Mouse (Mus musculus) forebrain, postnatal 0 days (tissue): ENCODE results near the gene Gm10840. TPM values are rescaled to one million over a fixed set of nuclear protein-coding genes. Genes with fewer than 3 reads are reported as not detected.

ENCODE experiments used
- ATAC-seq: fragments of 200-750 bp; cut with Nextera tagmentation; 2 replicates; pipeline ENCODE4 v1.8.0; 2017; ENCODE audit warnings: mild to moderate bottlenecking, moderate library complexity
- DNase-seq: peaks from one replicate; pipeline ENCODE4 v3.0.0-alpha.2; 2015
- H3K27ac ChIP-seq: fragments of 300-500 bp; sonication (generic); 2 replicates; pipeline ENCODE4 v1.5.1; 2014; ENCODE audit warnings: low read depth, mild to moderate bottlenecking, antibody characterized with exemption, low read length, moderate library complexity, mixed read lengths
- H3K27me3 ChIP-seq: fragments of 300-500 bp; sonication (generic); 2 replicates; pipeline ENCODE4 v1.6.1; 2014; ENCODE audit warnings: mild to moderate bottlenecking, low read length, mixed read lengths; ENCODE audit not compliant: insufficient read depth
- H3K36me3 ChIP-seq: fragments of 300-500 bp; sonication (generic); 2 replicates; pipeline ENCODE4 v1.6.1; 2014; ENCODE audit warnings: mild to moderate bottlenecking, moderate library complexity; ENCODE audit not compliant: insufficient read depth
- H3K4me1 ChIP-seq: fragments of 300-500 bp; sonication (generic); 2 replicates; pipeline ENCODE4 v1.6.1; 2014; ENCODE audit warnings: antibody characterized with exemption; ENCODE audit not compliant: insufficient read depth
- H3K4me2 ChIP-seq: fragments of 300-500 bp; sonication (generic); 2 replicates; pipeline ENCODE4 v1.6.1; 2014; ENCODE audit warnings: low read depth, mild to moderate bottlenecking, moderate library complexity
- H3K4me3 ChIP-seq: fragments of 300-500 bp; sonication (generic); 2 replicates; pipeline ENCODE4 v1.5.1; 2014; ENCODE audit warnings: low read depth, low read length, mixed read lengths
- H3K9ac ChIP-seq: fragments of 300-500 bp; sonication (generic); 2 replicates; pipeline ENCODE4 v1.6.1; 2014; ENCODE audit warnings: mild to moderate bottlenecking
- H3K9me3 ChIP-seq: fragments of 300-500 bp; sonication (generic); 2 replicates; pipeline ENCODE4 v1.6.1; 2016; ENCODE audit warnings: low read length
- CTCF ChIP-seq: sonication (generic); IDR thresholded peaks from 2 replicates; pipeline ENCODE4 v1.5.1; 2016; ENCODE audit warnings: antibody characterized with exemption, control low read depth, low read depth
- WGBS: fragments of 180-500 bp; shearing (Covaris S2); extraction: QIAGEN DNeasy Blood & Tissue Kit; methylation state at CpG from one replicate; pipeline ENCODE4 v1.1.7; 2014; 5-methylcytosine and 5-hydroxymethylcytosine counted together
- polyA plus RNA-seq: library from polyadenylated mRNA; unstranded; fragments of >200 nt; fragmentation: Nextera tagmentation; extraction: Ambion mirVana; gene quantifications from 2 replicates; pipeline ENCODE4 v1.2.1, GENCODE M21; 2015
- total RNA-seq: library from RNA; depleted of rRNA; stranded (reverse); fragments of >200 nt; gene quantifications from 2 replicates; pipeline ENCODE4 v1.2.3, GENCODE M21; 2014

The Gm10840 gene
- total and polyA plus RNA-seq, 2 experiments from 2014 or later = 0.67 TPM; not detected in 1

DNA sequence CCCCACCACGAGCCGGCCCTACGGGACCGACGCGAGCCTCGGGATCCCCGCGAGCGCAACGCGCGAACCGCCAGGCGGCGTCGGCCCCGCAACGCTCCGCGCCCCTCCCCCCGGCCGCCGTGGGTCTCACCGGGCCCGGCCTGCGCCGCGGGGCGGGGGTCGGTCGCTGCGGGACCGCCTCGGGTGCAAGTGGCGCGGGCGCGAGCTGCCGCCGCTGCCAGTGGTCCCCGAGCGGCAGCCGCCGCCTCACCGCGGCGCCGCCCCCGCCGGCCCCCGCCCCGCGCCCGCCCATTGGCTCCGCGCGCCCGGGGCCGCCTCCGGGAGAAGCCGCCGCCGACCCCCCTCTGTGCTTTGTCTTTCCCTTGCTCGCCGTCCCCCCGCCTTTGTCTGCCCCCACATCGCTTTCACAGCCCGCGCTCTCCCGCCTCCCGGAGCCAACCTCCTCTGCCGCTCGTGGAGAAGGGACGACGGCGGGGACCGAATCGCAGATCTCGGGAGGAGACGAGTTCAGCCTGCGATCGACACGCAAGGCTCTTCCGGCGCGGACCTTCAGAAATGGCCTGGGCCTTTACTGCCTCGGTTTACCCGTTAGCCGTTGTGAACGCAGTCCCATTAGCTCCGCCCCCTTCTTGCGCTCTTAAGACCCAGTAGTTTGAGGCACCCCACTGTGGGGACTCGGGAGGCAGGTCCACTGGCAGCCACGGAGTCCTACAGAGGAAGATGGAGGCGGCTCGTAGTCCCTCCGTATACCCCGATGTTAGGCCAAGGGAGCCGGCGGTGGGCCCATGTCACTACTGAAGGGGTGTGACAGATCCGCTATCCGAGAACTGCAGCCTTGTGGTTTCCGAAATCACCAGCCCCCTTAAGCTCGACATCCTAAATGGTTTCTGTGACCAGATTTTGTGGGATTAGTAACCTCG is 469 bp upstream of the Gm10840 start:
- DNase-seq = peak; percentile 91

DNA sequence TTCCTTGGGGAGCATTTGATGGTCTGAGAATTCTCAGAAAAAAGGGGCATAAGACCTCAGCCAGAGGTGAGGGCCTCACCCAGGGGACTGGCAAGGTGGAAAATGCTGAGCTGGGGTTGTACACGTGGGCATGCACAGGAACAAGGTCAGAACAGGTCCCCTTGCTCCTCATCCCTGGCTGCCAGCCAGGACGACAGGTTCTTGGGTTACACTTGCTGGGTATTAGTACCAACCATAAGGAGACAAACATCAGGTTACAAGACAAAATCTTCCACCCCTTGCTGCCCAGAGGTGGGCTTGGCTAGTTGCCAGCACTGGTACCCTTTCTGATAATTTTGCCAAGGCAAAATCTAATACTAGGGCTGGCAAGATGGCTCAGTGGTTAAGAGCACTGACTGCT is 1.6 kb downstream of the Gm10840 start:
- H3K4me3 ChIP-seq = no peak overlapping the region
- no peak for ATAC-seq
- no peaks in the 10 kb centered on the region for H3K27me3 ChIP-seq
- WGBS = 85% methylated on average over 2 of the region's 2 CpGs
- no peak for TF ChIP-seq CTCF
- peaks cover 12% of the 10 kb centered on the region; the same call in 1 of the 2 replicates for H3K4me1 ChIP-seq
- no peak overlapping the region for H3K4me2 ChIP-seq
- H3K27ac ChIP-seq = no peak overlapping the region
- no peak overlapping the region for H3K9ac ChIP-seq
- no peak for DNase-seq
- no peaks in the 10 kb centered on the region for H3K9me3 ChIP-seq
- H3K36me3 ChIP-seq = peaks cover 42% of the 10 kb centered on the region

More for the DNA sequence above, 469 bp upstream of the Gm10840 start:
- peak; percentile 27; the same call in 1 of the 2 replicates for TF ChIP-seq CTCF
- Histone ChIP-seq H3K27me3 (no peaks in the 10 kb centered on the region), H3K27ac (peak overlapping the region; percentile 96), H3K36me3 (peaks cover 44% of the 10 kb centered on the region), H3K4me1 (peaks cover 12% of the 10 kb centered on the region; the same call in 1 of the 2 replicates), H3K4me3 (peak overlapping the region; percentile 78), H3K9ac (peak overlapping the region; percentile 73), H3K4me2 (peak overlapping the region; percentile 91), H3K9me3 (no peaks in the 10 kb centered on the region)
- ATAC-seq = peak; percentile 77
- whole genome bisulfite sequencing = under 1% methylated on average over 101 of the region's 106 CpGs

DNA sequence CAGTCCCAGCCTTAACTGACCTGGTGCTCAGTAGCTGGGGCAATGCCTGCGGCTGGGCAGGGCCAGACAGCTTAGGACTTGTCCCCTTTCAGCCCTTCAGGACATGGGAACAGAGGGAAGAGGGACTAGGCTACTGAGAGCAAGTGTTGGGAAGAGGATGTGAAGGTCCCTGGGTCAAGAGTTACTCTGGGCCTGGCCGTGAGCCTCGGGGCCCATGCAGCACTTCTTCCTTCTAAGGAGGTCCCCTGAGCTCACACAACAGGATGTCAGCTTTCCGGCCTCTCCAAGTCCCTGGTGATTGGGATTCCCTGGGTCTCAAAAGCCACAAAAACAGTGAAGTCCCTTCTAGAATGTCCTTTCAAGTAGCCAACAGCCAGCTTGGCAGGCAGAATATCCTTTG is 2.9 kb downstream of the Gm10840 start:
- no peaks in the 10 kb centered on the region for H3K9me3 ChIP-seq
- H3K9ac ChIP-seq = no peak overlapping the region
- DNase-seq = no peak
- peaks cover 46% of the 10 kb centered on the region for H3K36me3 ChIP-seq
- TF ChIP-seq CTCF = no peak
- ATAC-seq = no peak
- H3K27me3 ChIP-seq = no peaks in the 10 kb centered on the region
- 94% methylated on average over 4 of the region's 4 CpGs for WGBS
- H3K4me2 ChIP-seq = no peak overlapping the region
- peaks cover 12% of the 10 kb centered on the region; the same call in 1 of the 2 replicates for H3K4me1 ChIP-seq
- no peak overlapping the region for H3K4me3 ChIP-seq
- H3K27ac ChIP-seq = no peak overlapping the region

DNA sequence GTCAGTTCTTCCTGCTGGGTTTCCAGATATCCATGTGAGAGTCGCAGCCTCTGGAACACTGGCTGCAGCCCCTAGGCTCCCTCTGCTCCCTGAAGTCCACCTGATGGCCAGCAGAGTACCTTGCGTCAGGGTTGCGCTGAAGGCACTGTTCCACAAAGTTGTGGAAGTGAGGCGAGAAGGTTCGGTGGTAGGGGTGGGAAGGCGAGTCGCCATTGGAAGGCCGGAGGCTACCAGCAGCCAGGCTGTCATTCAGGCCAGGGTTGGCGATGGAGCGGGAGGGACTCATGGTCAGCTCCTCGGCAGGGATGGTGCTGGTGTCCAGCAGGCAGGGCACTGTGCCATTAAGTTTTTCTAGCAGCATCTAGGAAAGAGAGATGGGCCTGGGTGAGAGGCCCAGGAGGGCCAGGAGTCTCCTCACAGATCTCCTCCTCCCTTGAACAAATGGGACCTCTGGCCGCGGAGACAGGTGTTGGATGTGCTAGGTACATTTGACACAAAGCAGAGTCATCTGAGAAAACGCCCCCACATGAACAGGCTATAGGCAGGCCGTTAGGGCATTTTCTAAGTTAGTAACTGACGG is 4.0 kb downstream of the Gm10840 start:
- peaks cover 46% of the 10 kb centered on the region for H3K36me3 ChIP-seq
- 90% methylated on average over 16 of the region's 16 CpGs for WGBS

DNA sequence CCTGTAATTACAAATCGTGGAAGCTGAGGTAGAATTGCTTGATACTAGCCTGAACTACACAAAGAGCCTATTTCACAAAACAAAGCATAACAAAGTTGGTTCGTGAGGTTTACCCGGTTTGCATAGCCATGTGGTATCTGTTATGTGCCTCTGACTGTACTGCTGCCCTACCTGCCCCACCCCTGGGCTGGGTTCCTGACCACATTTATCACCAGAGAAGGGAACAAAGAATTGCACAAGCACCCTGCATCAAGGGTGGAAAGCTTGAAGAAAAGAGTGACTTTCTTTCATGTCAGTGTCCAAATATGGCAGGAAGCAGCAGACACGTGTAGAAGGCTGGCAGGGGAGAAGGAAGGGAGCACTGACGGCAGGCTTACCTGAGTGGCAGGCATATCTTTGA is 6.8 kb downstream of the Gm10840 start:
- H3K9ac ChIP-seq = no peak overlapping the region
- ATAC-seq (no peak), DNase-seq (no peak)
- H3K4me1 ChIP-seq = no peaks in the 10 kb centered on the region
- TF ChIP-seq CTCF = no peak
- H3K4me2 ChIP-seq = no peak overlapping the region
- H3K4me3 ChIP-seq = no peak overlapping the region
- H3K27me3 ChIP-seq = no peaks in the 10 kb centered on the region
- H3K36me3 ChIP-seq = peaks cover 49% of the 10 kb centered on the region
- no peaks in the 10 kb centered on the region for H3K9me3 ChIP-seq
- H3K27ac ChIP-seq = no peak overlapping the region
- 87% methylated on average over 5 of the region's 5 CpGs for WGBS

More for the DNA sequence above, 4.0 kb downstream of the Gm10840 start:
- H3K4me1 ChIP-seq = peaks cover 12% of the 10 kb centered on the region; the same call in 1 of the 2 replicates
- no peak overlapping the region for H3K4me2 ChIP-seq
- H3K9ac ChIP-seq = no peak overlapping the region
- no peak overlapping the region for H3K4me3 ChIP-seq
- TF ChIP-seq CTCF = no peak
- H3K27me3 ChIP-seq = no peaks in the 10 kb centered on the region
- no peak overlapping the region for H3K27ac ChIP-seq
- no peaks in the 10 kb centered on the region for H3K9me3 ChIP-seq
- DNase-seq (no peak), ATAC-seq (no peak)

DNA sequence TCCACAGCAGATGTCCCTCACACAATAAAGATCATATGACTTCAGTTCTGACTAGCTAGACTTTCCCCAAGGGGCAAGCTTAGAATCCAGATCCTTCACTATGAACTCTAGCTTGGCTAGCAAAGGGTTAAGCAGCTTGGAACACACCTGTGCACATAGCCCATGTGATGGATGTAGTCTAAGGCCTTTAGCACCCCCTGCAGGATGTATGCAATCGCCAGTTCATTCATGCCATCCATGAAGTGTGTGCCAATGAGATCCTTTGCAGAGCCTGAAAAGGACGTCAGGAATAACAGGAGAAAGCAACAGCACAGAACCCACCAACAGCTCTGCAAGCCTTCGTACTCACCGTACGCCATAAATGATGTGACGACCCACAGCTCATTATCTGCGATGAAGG is 10.2 kb downstream of the Gm10840 start:
- no peak overlapping the region for H3K9ac ChIP-seq
- WGBS = 73% methylated on average over 7 of the region's 7 CpGs
- TF ChIP-seq CTCF = peak; percentile 55
- DNase-seq (no peak), ATAC-seq (no peak)
- no peak overlapping the region for H3K27ac ChIP-seq
- no peaks in the 10 kb centered on the region for H3K9me3 ChIP-seq
- no peaks in the 10 kb centered on the region for H3K4me1 ChIP-seq
- H3K36me3 ChIP-seq = peaks cover 32% of the 10 kb centered on the region
- H3K4me2 ChIP-seq = no peak overlapping the region
- no peak overlapping the region for H3K4me3 ChIP-seq
- no peaks in the 10 kb centered on the region for H3K27me3 ChIP-seq

DNA sequence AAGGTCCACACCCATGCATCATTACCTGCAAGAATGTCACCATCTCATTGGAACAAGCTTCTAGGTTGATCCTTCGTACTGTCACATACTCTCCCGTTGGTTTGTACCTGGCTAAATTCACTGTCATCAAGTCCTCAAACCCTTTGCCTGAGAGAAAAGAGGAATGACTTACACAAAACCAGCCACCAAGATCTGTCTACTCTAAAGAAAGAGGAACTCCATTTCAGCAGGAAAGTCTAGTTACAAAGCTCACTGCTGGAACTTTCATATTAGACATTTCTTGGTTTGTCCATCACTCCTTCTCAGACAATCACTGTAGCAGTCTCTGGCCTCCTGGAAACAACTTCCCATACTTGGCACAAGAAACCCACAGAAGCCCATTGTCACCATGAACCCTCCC is 12.6 kb downstream of the Gm10840 start:
- Histone ChIP-seq H3K9ac (no peak overlapping the region), H3K9me3 (no peaks in the 10 kb centered on the region), H3K36me3 (peaks cover 13% of the 10 kb centered on the region), H3K27ac (no peak overlapping the region), H3K27me3 (no peaks in the 10 kb centered on the region), H3K4me3 (no peak overlapping the region), H3K4me2 (no peak overlapping the region), H3K4me1 (no peaks in the 10 kb centered on the region)
- ATAC-seq (no peak), DNase-seq (no peak)
- 97% methylated on average over 2 of the region's 2 CpGs for WGBS
- no peak for TF ChIP-seq CTCF
